Mouse (Mus musculus): ENCODE measurements around the gene Dtnb. TPM values are rescaled to one million over a fixed set of nuclear protein-coding genes. Genes with fewer than 3 reads are reported as not detected.

Dtnb gene
- polyA plus RNA-seq, 1 experiment from 2014 or later: 21.5 TPM

DNA sequence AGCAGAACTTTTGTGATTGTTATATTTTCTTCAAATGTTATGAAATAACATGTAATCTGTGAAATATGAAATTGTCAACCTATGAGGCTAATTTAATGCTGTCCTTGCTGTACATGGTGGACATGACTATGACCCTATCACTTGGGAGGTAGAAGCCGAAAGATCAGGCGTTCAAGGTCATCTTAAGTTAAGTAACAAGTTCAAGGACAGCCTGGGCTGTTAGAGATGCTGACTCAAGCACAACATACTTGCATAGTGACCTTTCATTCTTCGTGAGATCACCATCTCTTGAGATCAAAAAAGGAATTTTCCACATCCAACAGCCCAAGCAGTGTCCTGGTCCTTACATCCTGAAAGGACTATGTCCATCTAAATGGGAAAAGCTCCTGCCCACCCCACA is 184.0 kb downstream of the Dtnb start:
- H3K27me3 ChIP-seq: no peaks in the 10 kb centered on the region
- no peak overlapping the region for H3K9ac ChIP-seq
- H3K4me3 ChIP-seq (replicated peaks): no peak overlapping the region
- ATAC-seq (ENCODE audit: insufficient read depth): no peak
- H3K36me3 ChIP-seq (replicated peaks): no peaks in the 10 kb centered on the region; the same call in 1 of the 2 replicates
- no peaks in the 10 kb centered on the region for H3K9me3 ChIP-seq (replicated peaks)
- H3K4me2 ChIP-seq: no peak overlapping the region
- H3K27ac ChIP-seq (replicated peaks): no peak overlapping the region
- peaks cover 4% of the 10 kb centered on the region; the same call in 1 of the 2 replicates for H3K4me1 ChIP-seq (replicated peaks)
- 80% methylated on average over 3 of the region's 3 CpGs for WGBS (ENCODE audit: insufficient replicate concordance)

DNA sequence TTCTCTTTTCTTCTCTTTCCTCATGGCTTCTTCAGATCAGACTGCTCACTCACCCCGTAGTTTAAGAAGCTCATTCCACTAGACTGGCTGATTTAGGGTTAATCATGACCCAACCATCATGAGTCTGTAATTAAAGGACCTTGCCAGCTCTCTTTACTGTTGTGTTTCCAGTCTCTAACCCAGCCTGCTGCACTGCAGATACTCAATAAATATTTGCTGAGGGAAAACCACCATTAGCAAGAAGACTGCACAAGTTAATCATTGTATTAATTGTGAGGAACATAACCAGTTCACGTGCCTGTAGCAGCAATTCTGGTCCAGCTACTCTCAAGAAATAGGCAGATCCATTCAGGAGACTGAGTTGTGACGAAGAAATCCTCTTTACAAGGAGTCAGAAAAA is 185.9 kb downstream of the Dtnb start:
- 61% methylated on average over 3 of the region's 3 CpGs for WGBS (ENCODE audit: insufficient replicate concordance)
- no peak overlapping the region for H3K4me2 ChIP-seq
- no peaks in the 10 kb centered on the region for H3K9me3 ChIP-seq (replicated peaks)
- H3K9ac ChIP-seq: no peak overlapping the region
- no peaks in the 10 kb centered on the region; the same call in 1 of the 2 replicates for H3K36me3 ChIP-seq (replicated peaks)
- ATAC-seq (ENCODE audit: insufficient read depth): no peak
- H3K27me3 ChIP-seq: no peaks in the 10 kb centered on the region
- H3K27ac ChIP-seq (replicated peaks): no peak overlapping the region
- peaks cover 4% of the 10 kb centered on the region; the same call in 1 of the 2 replicates for H3K4me1 ChIP-seq (replicated peaks)
- no peak overlapping the region for H3K4me3 ChIP-seq (replicated peaks)

DNA sequence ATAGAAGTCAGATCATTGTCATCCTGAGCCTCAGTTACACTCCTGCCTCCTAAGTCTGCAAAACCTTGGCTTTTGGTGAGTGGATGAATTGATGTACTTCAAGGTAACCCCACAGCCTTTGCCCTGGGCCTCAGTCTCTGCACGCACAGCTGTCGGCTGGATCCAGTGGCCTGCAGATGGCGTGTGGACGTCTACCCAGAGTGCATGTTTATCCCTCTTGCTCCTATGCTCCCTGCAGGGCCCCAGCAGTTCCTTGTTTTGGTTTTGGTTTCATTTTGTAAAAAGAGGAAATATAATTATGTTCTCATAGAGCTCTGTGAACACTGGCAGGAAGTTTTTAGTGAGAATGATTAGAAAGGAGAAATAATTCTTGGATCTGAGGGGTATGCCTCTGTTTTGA is 187.2 kb downstream of the Dtnb start:
- 7% methylated on average over 4 of the region's 4 CpGs for WGBS (ENCODE audit: insufficient replicate concordance)
- Histone ChIP-seq H3K27me3 (no peaks in the 10 kb centered on the region), H3K4me2 (no peak overlapping the region), H3K36me3 (replicated peaks) (no peaks in the 10 kb centered on the region; the same call in 1 of the 2 replicates), H3K4me1 (replicated peaks) (peaks cover 4% of the 10 kb centered on the region; the same call in 1 of the 2 replicates), H3K4me3 (replicated peaks) (no peak overlapping the region), H3K27ac (replicated peaks) (no peak overlapping the region), H3K9me3 (replicated peaks) (no peaks in the 10 kb centered on the region), H3K9ac (no peak overlapping the region)
- ATAC-seq (ENCODE audit: insufficient read depth): peak; percentile 52; the same call in 1 of the 2 replicates

DNA sequence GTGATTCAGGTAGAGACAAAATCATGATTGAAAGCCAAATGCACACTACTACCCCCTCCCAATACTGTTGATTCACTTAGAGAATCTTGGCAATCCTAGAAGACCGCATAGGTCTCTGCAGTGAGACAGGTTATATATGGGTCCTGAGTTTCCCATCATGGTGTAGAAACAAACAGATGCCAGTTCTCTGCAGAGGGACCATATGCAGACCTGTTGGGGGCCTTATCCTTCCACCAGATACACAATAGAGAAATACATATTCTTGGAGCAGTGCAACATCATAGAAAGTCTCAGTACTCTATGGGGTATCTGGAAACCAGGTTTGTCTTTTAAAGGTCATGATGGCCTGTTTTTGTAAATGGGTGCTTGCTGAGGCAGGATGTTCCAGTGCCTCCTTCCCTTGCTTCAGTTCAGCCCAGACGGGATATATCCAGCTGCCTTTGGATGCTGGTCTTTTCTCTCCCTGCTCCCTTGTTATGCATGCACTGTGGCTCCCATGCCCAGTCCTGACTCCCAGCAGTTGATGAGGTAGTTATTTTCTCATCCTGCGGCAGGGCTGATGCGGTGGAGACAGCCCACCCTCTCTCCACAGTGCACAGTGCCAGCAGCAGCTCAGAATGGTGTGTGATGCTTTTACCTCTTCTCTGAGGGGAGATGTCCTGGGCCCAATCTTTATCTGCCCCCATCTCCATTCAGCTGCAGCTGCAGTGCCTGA is 188.9 kb downstream of the Dtnb start:
- no peaks in the 10 kb centered on the region; the same call in 1 of the 2 replicates for H3K36me3 ChIP-seq (replicated peaks)
- WGBS (ENCODE audit: insufficient replicate concordance): 74% methylated on average over 4 of the region's 4 CpGs
- peaks cover 4% of the 10 kb centered on the region; the same call in 1 of the 2 replicates for H3K4me1 ChIP-seq (replicated peaks)
- no peaks in the 10 kb centered on the region for H3K27me3 ChIP-seq
- no peak overlapping the region for H3K4me2 ChIP-seq
- no peak overlapping the region for H3K27ac ChIP-seq (replicated peaks)
- no peak overlapping the region for H3K4me3 ChIP-seq (replicated peaks)
- ATAC-seq (ENCODE audit: insufficient read depth): no peak
- H3K9ac ChIP-seq: no peak overlapping the region
- no peaks in the 10 kb centered on the region for H3K9me3 ChIP-seq (replicated peaks)

DNA sequence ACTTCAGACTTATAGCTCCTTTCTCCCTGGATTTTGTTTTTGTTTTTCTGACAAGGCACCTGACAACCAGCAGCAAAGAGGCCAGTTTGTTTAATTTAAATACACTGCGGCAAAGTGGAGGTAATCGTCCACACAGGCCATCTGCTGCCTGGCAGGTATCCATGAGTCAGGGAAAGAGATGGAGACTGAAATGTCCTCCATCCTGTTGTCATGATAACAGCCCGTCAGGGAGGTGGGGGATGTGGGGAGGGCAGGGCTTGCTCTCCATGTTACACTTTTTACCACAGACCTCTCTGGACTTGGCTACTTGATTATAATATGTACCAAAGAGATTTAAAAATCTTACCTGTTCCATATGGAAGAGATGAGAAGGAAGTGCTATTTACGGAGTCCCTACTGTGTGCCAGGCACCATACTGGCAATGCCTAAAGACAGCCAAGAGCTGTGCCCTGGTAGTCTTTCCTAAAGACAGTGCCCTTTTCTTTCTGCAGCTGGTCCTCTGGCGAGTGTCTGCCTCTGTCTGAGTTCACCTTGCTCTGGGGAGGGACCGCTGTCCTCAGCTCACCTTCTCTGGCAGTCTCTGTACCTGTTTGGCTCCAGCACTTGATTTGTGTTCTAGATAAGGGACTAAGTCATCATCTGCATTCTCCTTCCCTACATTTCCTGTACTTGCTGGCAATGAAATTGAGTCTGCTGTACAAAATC is 189.6 kb downstream of the Dtnb start:
- Histone ChIP-seq H3K9me3 (replicated peaks) (no peaks in the 10 kb centered on the region), H3K4me3 (replicated peaks) (no peak overlapping the region), H3K36me3 (replicated peaks) (no peaks in the 10 kb centered on the region), H3K4me2 (no peak overlapping the region), H3K4me1 (replicated peaks) (peaks cover 4% of the 10 kb centered on the region; the same call in 1 of the 2 replicates), H3K27ac (replicated peaks) (no peak overlapping the region), H3K9ac (no peak overlapping the region), H3K27me3 (no peaks in the 10 kb centered on the region)
- 65% methylated on average over 6 of the region's 6 CpGs for WGBS (ENCODE audit: insufficient replicate concordance)
- no peak for ATAC-seq (ENCODE audit: insufficient read depth)

DNA sequence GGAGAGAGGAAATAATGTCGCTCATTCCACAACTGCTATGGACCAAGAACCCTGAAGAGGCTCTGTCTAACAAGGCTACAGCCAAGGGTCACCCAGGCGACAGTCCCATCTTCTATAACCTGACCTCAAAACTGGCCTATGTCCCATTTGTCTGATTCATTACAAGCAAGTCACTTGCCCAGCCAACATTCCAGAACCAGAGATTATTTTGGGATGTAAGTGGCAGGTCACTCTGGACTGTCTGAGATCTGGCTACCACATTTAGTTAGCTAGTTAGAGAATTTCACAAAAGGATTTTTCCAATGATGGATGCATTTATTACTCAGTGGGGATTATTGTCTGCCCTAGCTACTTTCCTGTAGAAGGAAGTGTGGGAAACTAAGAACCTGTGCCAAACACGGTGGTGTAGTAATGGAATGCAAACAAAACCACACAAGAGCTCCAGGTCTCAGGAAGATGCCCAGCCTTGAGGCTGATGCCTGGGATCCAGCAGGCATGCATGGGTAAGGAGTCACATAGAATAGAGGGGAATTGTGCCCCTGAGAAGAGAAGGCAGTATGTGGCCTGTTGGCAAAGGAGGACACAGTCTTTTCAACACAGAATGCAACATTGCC is 192.1 kb downstream of the Dtnb start:
- H3K4me3 ChIP-seq (replicated peaks): no peak overlapping the region
- no peaks in the 10 kb centered on the region for H3K27me3 ChIP-seq
- ATAC-seq (ENCODE audit: insufficient read depth): no peak
- no peaks in the 10 kb centered on the region for H3K9me3 ChIP-seq (replicated peaks)
- WGBS (ENCODE audit: insufficient replicate concordance): 50% methylated on average over 3 of the region's 3 CpGs
- no peaks in the 10 kb centered on the region for H3K36me3 ChIP-seq (replicated peaks)
- peaks cover 2% of the 10 kb centered on the region; the same call in 1 of the 2 replicates for H3K4me1 ChIP-seq (replicated peaks)
- H3K9ac ChIP-seq: no peak overlapping the region
- no peak overlapping the region for H3K27ac ChIP-seq (replicated peaks)
- H3K4me2 ChIP-seq: no peak overlapping the region

DNA sequence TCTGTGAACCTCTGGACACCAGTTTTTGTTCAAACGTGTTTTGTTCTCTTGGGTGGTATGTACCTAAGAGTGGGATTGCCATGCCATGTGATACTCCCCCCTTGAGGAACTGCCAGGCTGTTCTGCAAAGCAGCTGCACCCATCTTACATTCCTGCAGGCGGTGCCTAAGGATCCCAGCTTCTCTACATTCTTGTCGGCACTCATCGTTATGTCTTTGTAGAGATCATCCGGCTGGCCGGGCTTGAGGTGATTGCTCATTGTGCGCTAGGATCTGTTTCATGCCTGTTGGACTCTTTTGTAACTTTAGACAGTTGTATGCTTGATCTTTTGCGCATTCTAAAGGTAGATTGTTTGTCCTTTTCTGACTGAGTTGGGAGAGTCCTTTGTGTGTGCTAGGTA is 195.2 kb downstream of the Dtnb start:
- no peaks in the 10 kb centered on the region for H3K9me3 ChIP-seq (replicated peaks)
- ATAC-seq (ENCODE audit: insufficient read depth): no peak
- no peaks in the 10 kb centered on the region for H3K4me1 ChIP-seq (replicated peaks)
- no peak overlapping the region for H3K4me3 ChIP-seq (replicated peaks)
- no peak overlapping the region for H3K9ac ChIP-seq
- H3K4me2 ChIP-seq: no peak overlapping the region
- H3K27ac ChIP-seq (replicated peaks): no peak overlapping the region
- H3K27me3 ChIP-seq: no peaks in the 10 kb centered on the region
- WGBS (ENCODE audit: insufficient replicate concordance): 75% methylated on average over 8 of the region's 8 CpGs
- H3K36me3 ChIP-seq (replicated peaks): no peaks in the 10 kb centered on the region

DNA sequence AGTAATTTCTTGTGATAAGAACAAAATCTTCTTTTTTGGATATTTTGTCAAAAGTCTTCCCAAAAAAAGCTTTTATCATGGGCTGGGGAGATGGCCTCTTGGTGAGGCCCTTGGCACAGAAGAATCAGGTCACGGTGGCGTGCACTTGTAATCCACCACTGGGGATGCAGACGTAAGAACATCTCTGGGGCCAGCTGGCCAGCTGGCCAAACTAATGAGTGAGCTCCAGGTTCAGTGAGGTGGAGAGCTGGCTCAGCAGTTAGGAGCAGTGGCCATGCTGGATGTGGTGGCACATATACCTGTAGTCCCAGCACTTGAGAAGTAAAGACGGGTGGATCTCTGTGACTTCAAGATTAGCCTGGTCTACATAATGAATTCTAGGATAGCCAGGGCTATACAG is 196.2 kb downstream of the Dtnb start:
- H3K9me3 ChIP-seq (replicated peaks): no peaks in the 10 kb centered on the region
- WGBS (ENCODE audit: insufficient replicate concordance): 82% methylated on average over 4 of the region's 4 CpGs
- no peak overlapping the region for H3K4me2 ChIP-seq
- no peaks in the 10 kb centered on the region for H3K36me3 ChIP-seq (replicated peaks)
- no peaks in the 10 kb centered on the region for H3K27me3 ChIP-seq
- no peaks in the 10 kb centered on the region; the same call in 1 of the 2 replicates for H3K4me1 ChIP-seq (replicated peaks)
- no peak overlapping the region for H3K9ac ChIP-seq
- no peak overlapping the region for H3K4me3 ChIP-seq (replicated peaks)
- H3K27ac ChIP-seq (replicated peaks): no peak overlapping the region
- ATAC-seq (ENCODE audit: insufficient read depth): no peak

DNA sequence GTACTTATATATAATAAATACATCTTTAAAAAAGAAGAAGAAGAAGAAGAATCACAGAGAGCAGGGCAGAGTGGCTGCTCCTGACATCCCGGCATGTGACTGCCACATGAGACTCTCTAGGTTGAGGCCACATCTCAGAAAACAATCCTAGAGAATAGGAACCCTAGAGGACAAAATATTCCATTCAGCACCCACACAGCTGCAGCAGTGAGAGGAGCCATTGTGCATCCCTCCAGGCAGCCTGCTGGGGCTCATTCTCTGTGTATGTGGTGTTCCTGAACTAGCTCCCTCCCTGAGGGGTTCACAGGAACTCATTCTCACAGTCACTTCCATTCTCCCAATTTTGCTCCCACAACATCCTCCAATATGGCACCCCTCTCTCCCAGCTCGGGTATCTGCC is 198.4 kb downstream of the Dtnb start:
- ATAC-seq (ENCODE audit: insufficient read depth): no peak
- Histone ChIP-seq H3K4me2 (no peak overlapping the region), H3K27ac (replicated peaks) (no peak overlapping the region), H3K36me3 (replicated peaks) (no peaks in the 10 kb centered on the region), H3K27me3 (no peaks in the 10 kb centered on the region), H3K4me1 (replicated peaks) (no peaks in the 10 kb centered on the region; the same call in none of the 2 replicates), H3K9ac (no peak overlapping the region), H3K9me3 (replicated peaks) (no peaks in the 10 kb centered on the region), H3K4me3 (replicated peaks) (no peak overlapping the region)
- 65% methylated on average over 2 of the region's 2 CpGs for WGBS (ENCODE audit: insufficient replicate concordance)

DNA sequence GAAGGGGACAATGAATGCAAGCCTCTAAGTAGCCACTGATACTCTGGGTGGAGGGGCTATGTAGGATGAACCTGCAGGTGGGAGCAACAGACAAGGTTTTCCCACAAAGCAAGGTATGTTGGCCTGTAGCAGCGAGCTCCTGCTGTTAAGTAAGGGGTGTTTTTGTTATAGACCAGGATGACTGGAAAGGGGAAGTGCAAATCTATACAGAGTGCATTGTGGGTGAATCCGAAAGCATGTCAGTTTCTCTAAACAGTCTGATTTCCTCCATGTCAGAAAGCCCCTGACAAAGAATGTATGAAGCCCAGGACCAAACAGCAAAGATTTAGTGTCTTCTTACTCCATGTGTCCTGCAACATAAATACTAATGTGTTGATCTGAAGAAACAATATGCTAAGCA is 198.9 kb downstream of the Dtnb start:
- no peak overlapping the region for H3K4me3 ChIP-seq (replicated peaks)
- WGBS (ENCODE audit: insufficient replicate concordance): 46% methylated on average over 2 of the region's 2 CpGs
- H3K27ac ChIP-seq (replicated peaks): no peak overlapping the region
- H3K36me3 ChIP-seq (replicated peaks): no peaks in the 10 kb centered on the region
- no peak overlapping the region for H3K4me2 ChIP-seq
- H3K27me3 ChIP-seq: no peaks in the 10 kb centered on the region
- no peak for ATAC-seq (ENCODE audit: insufficient read depth)
- peaks cover 2% of the 10 kb centered on the region for H3K4me1 ChIP-seq (replicated peaks)
- no peaks in the 10 kb centered on the region for H3K9me3 ChIP-seq (replicated peaks)
- H3K9ac ChIP-seq: no peak overlapping the region

DNA sequence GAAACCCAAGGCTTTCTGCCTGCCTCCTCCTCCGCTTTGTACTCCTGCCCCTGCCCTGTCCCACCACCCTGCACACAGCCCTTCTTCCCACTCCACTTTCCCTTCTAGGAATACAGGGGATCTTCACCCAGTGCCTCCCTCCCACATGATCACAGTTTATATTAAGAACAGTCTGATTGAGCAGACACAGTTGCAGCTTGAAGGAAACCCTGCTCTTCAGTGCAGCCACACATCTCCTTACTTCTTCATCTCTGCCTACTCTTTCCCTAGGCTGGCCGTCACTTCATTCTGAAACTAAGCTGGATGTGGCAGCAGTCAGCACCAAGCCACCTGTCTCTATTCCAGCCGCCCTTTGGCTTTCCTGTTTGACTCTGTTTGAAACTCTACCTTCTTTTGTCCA is 201.5 kb downstream of the Dtnb start:
- ATAC-seq (ENCODE audit: insufficient read depth): no peak
- WGBS (ENCODE audit: insufficient replicate concordance): 65% methylated on average over 3 of the region's 3 CpGs

More for the DNA sequence above, 201.5 kb downstream of the Dtnb start:
- no peak overlapping the region for H3K4me3 ChIP-seq (replicated peaks)
- peaks cover 9% of the 10 kb centered on the region for H3K4me1 ChIP-seq (replicated peaks)
- no peak overlapping the region for H3K27ac ChIP-seq (replicated peaks)
- no peak overlapping the region for H3K9ac ChIP-seq
- no peaks in the 10 kb centered on the region for H3K9me3 ChIP-seq (replicated peaks)
- H3K27me3 ChIP-seq: no peaks in the 10 kb centered on the region
- no peaks in the 10 kb centered on the region for H3K36me3 ChIP-seq (replicated peaks)
- H3K4me2 ChIP-seq: no peak overlapping the region

All from liver, embryonic 15.5 days (tissue).